Mouse (Mus musculus): ENCODE data around the gene Dnmt3c.

GRCm38 (mm10) chr2:153710701-153711330, 14.4 kb downstream of the Dnmt3c start:
- TF ChIP-seq CTCF (IDR thresholded peaks at IDR 0.05; ENCODE audit: insufficient read depth, low read length) (peak; percentile 54), POLR2A (IDR thresholded peaks at IDR 0.05; ENCODE audit: borderline replicate concordance, extremely low read depth, low read depth, low read length) (no peak)
